Mouse (Mus musculus) NIH3T3 (cell line): ENCODE results near the gene Prdx2.

Source experiments
- DNase-seq: peaks from one replicate; pipeline ENCODE4 v3.0.0-alpha.2; 2012; ENCODE audit warnings: low read depth

Gene Prdx2

GRCm38 (mm10) chr8:84978248-84978940, 9.0 kb downstream of the Prdx2 start, which contains the start of gene Junb:
Gene Junb, minus strand, starts transcription at chr8:84978718.
- peak; percentile 96 for DNase-seq

- DNase-seq: peak; percentile 97
Measured at GRCm38 (mm10) chr8:84979599-84980421, 10.4 kb downstream of the Prdx2 start.

GRCm38 (mm10) chr8:84980622-84981358, 11.4 kb downstream of the Prdx2 start:
- peak; percentile 94 for DNase-seq

GRCm38 (mm10) chr8:84981644-84982498, 12.5 kb downstream of the Prdx2 start:
- no peak for DNase-seq

- DNase-seq: no peak
Measured at GRCm38 (mm10) chr8:84982499-84983011, 13.2 kb downstream of the Prdx2 start.

- DNase-seq: no peak
Measured at GRCm38 (mm10) chr8:84984294-84985048, 15.1 kb downstream of the Prdx2 start.

GRCm38 (mm10) chr8:84985049-84985683, 15.8 kb downstream of the Prdx2 start:
- DNase-seq: no peak

GRCm38 (mm10) chr8:84985684-84986378, 16.4 kb downstream of the Prdx2 start:
- peak; percentile 89 for DNase-seq

GRCm38 (mm10) chr8:84986379-84986945, 17.1 kb downstream of the Prdx2 start:
- DNase-seq: no peak

- DNase-seq: no peak
Measured at GRCm38 (mm10) chr8:84987388-84987787, 18.0 kb downstream of the Prdx2 start.

- DNase-seq: peak; percentile 53
Measured at GRCm38 (mm10) chr8:84987903-84988302, 18.5 kb downstream of the Prdx2 start.

- peak; percentile 67 for DNase-seq
Measured at GRCm38 (mm10) chr8:84989311-84989731, 19.9 kb downstream of the Prdx2 start.

GRCm38 (mm10) chr8:84989810-84990209, 20.4 kb downstream of the Prdx2 start:
- DNase-seq: peak; percentile 98

- DNase-seq: peak; percentile 99
Measured at GRCm38 (mm10) chr8:84990349-84990748, 21.0 kb downstream of the Prdx2 start, which contains the start of gene Hook2. Gene Hook2, plus strand, starts transcription at chr8:84990603.

GRCm38 (mm10) chr8:84990836-84991235, 21.4 kb downstream of the Prdx2 start:
- DNase-seq: no peak

- no peak for DNase-seq
Measured at GRCm38 (mm10) chr8:84994375-84994774, 25.0 kb downstream of the Prdx2 start.

- DNase-seq: no peak
Measured at GRCm38 (mm10) chr8:84995680-84996079, 26.3 kb downstream of the Prdx2 start.

GRCm38 (mm10) chr8:84996978-84997377, 27.6 kb downstream of the Prdx2 start:
- DNase-seq: no peak
